Mouse (Mus musculus) heart, postnatal 25 days (tissue): ENCODE data around the gene Marcks. TPM values are rescaled to one million over a fixed set of nuclear protein-coding genes. Genes with fewer than 3 reads are reported as not detected.

Source experiments
- DNase-seq: peaks from one replicate; pipeline ENCODE4 v3.0.0; 2022; ENCODE audit warnings: low spot score
- intact Hi-C: fragments of 180-260 bp; cut with DNase I; formaldehyde crosslinking; loops from one replicate; pipeline ENCODE4 v1.15.1; 2025
- total RNA-seq, 2 experiments: library from RNA; stranded (reverse); gene quantifications; 2 replicates each; pipeline ENCODE4 v1.2.3; 2021

Gene Marcks
- total RNA-seq = 10 to 100 TPM; 47.8 to 49.3 TPM

GRCm38 (mm10) chr10:37138778-37139442 lies at the start of gene Marcks:
Gene Marcks, minus strand, starts transcription at chr10:37138920.
- intact Hi-C loops = loop anchor here (5.0 kb wide), 7 partner anchors 127 to 1413 kb away; no protein-coding TSS in a partner anchor

GRCm38 (mm10) chr10:37177071-37177470 lies 38.4 kb upstream of the Marcks start:
- intact Hi-C loops = no loop called here
- no peak for DNase-seq

More at GRCm38 (mm10) chr10:37138778-37139442, at the start of gene Marcks:
- peak; percentile 77 for DNase-seq

GRCm38 (mm10) chr10:37172416-37172950 lies 33.8 kb upstream of the Marcks start:
- no peak for DNase-seq
- intact Hi-C loops = no loop called here

- DNase-seq = no peak
- intact Hi-C loops = no loop called here
These were observed 33.1 kb upstream of the Marcks start for GRCm38 (mm10) chr10:37171711-37172415.

GRCm38 (mm10) chr10:37170878-37171277 lies 32.2 kb upstream of the Marcks start:
- no peak for DNase-seq
- intact Hi-C loops = no loop called here

GRCm38 (mm10) chr10:37170466-37170865 lies 31.7 kb upstream of the Marcks start:
- peak; percentile 55 for DNase-seq

GRCm38 (mm10) chr10:37167527-37167926 lies 28.8 kb upstream of the Marcks start:
- DNase-seq = no peak
- intact Hi-C loops = no loop called here

More at GRCm38 (mm10) chr10:37170466-37170865, 31.7 kb upstream of the Marcks start:
- intact Hi-C loops = no loop called here

GRCm38 (mm10) chr10:37159731-37160130 lies 21.0 kb upstream of the Marcks start:
- intact Hi-C loops = no loop called here
- no peak for DNase-seq

GRCm38 (mm10) chr10:37157156-37157555 lies 18.4 kb upstream of the Marcks start:
- DNase-seq = no peak
- intact Hi-C loops = no loop called here

GRCm38 (mm10) chr10:37155131-37155530 lies 16.4 kb upstream of the Marcks start:
- DNase-seq = no peak
- intact Hi-C loops = no loop called here

- intact Hi-C loops = no loop called here
- DNase-seq = no peak
These were observed 13.0 kb upstream of the Marcks start for GRCm38 (mm10) chr10:37151539-37152271.

- no peak for DNase-seq
These were observed 9.3 kb upstream of the Marcks start for GRCm38 (mm10) chr10:37148016-37148415.

GRCm38 (mm10) chr10:37145456-37145855 lies 6.7 kb upstream of the Marcks start:
- intact Hi-C loops = no loop called here
- DNase-seq = no peak

More at GRCm38 (mm10) chr10:37148016-37148415, 9.3 kb upstream of the Marcks start:
- intact Hi-C loops = no loop called here

GRCm38 (mm10) chr10:37141621-37142020 lies 2.9 kb upstream of the Marcks start:
- intact Hi-C loops = loop anchor here (5.0 kb wide), 2 partner anchors 91 to 111 kb away; no protein-coding TSS in a partner anchor
- DNase-seq = no peak

GRCm38 (mm10) chr10:37140736-37141451 lies 2.2 kb upstream of the Marcks start:
- DNase-seq = peak; percentile 87
- intact Hi-C loops = loop anchor here (5.0 kb wide), 2 partner anchors 91 to 111 kb away; no protein-coding TSS in a partner anchor

GRCm38 (mm10) chr10:37140166-37140735 lies 1.5 kb upstream of the Marcks start:
- DNase-seq = peak; percentile 35
- intact Hi-C loops = loop anchor here (5.0 kb wide), 2 partner anchors 92 to 112 kb away; no protein-coding TSS in a partner anchor

- DNase-seq = no peak
- intact Hi-C loops = loop anchor here (5.0 kb wide), 9 partner anchors 93 to 1413 kb away; no protein-coding TSS in a partner anchor
These were observed 884 bp upstream of the Marcks start for GRCm38 (mm10) chr10:37139443-37140165.

- peak; percentile 5 for DNase-seq
- intact Hi-C loops = loop anchor here (5.0 kb wide), 7 partner anchors 126 to 1414 kb away; no protein-coding TSS in a partner anchor
These were observed 399 bp downstream of the Marcks start for GRCm38 (mm10) chr10:37138311-37138731.
